ENCODE assay signal across 8 mouse cellular contexts in the genomic region with DNA sequence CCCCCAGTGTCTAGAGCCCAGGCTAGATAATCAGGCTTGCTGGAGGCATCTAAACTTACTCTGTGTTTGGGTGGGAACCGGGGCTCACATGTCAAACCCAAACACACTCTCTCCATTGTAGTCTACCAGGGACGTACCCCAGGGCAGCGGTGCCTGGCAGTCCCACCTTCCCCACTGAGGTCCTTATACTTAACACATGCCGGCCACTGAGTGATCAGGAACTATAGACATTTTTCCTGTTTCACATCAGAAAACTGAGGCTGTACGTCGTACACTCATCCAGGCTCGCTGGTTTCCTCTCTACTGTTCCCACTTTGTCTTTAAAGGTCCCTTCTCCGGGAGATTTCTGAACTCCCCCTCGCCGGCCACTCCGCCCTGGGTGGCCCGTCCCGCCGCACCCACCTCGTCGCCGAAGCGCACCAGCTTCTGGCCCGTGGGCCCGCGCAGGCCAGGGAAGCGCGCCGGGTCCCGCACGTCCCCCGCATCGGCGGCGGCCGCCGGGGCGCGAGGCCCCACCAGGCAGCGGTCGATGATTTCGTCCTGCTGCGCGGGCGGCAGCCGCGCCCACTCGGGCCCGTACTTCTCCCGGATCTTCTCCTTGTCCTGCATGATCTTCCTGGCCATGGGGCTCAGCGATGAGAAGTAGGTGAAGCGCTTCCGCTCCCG. TPM values are rescaled to one million over a fixed set of nuclear protein-coding genes. Genes with fewer than 3 reads are reported as not detected.
DNase-seq lines count a peak whose midpoint lies in the region; ATAC-seq and TF ChIP-seq lines count a peak whose summit lies in the region.

No protein-coding gene starts in this region.

- TF ChIP-seq CTCF in layer of hippocampus, adult 2 months (conservative IDR thresholded peaks at IDR 0.05) = no peak
- no peak for TF ChIP-seq CTCF in midbrain, postnatal 0 days (IDR thresholded peaks at IDR 0.05)

- peak overlapping the region; percentile 86 for H3K4me3 ChIP-seq in layer of hippocampus, adult 2 months
- H3K4me3 ChIP-seq in forebrain, embryonic 10.5 days = peak overlapping the region; percentile 92
- H3K4me3 ChIP-seq in intestine, embryonic 15.5 days (replicated peaks) = peak overlapping the region; percentile 82
- peak overlapping the region; percentile 93 for H3K4me3 ChIP-seq in midbrain, postnatal 0 days (ENCODE audit: low read depth, low read length)

- no peaks in the 10 kb centered on the region for H3K9me3 ChIP-seq in forebrain, embryonic 10.5 days
- no peaks in the 10 kb centered on the region for H3K9me3 ChIP-seq in intestine, embryonic 15.5 days
- H3K9me3 ChIP-seq in midbrain, postnatal 0 days (ENCODE audit: low read length) = no peaks in the 10 kb centered on the region

- peaks cover 7% of the 10 kb centered on the region; the same call in 1 of the 2 replicates for H3K36me3 ChIP-seq in forebrain, embryonic 10.5 days (replicated peaks)
- no peaks in the 10 kb centered on the region for H3K36me3 ChIP-seq in intestine, embryonic 15.5 days
- H3K36me3 ChIP-seq in midbrain, postnatal 0 days (ENCODE audit: insufficient read depth, low read length) = no peaks in the 10 kb centered on the region

- H3K4me1 ChIP-seq in forebrain, embryonic 10.5 days = peaks cover 55% of the 10 kb centered on the region
- H3K4me1 ChIP-seq in intestine, embryonic 15.5 days (replicated peaks) = peaks cover 39% of the 10 kb centered on the region
- H3K4me1 ChIP-seq in midbrain, postnatal 0 days (ENCODE audit: insufficient read depth, low read length) = peaks cover 21% of the 10 kb centered on the region; the same call in 1 of the 2 replicates

- WGBS in forebrain, embryonic 10.5 days = under 1% methylated on average over 49 of the region's 49 CpGs
- WGBS in intestine, embryonic 15.5 days = under 1% methylated on average over 49 of the region's 49 CpGs
- under 1% methylated on average over 47 of the region's 49 CpGs for WGBS in midbrain, postnatal 0 days

- H3K9ac ChIP-seq in intestine, embryonic 15.5 days = peak overlapping the region; percentile 89
- peak overlapping the region; percentile 85 for H3K9ac ChIP-seq in midbrain, postnatal 0 days (replicated peaks; ENCODE audit: low read length, poor library complexity, severe bottlenecking)

- peak; percentile 57 for ATAC-seq in intestine, embryonic 15.5 days
- peak; percentile 31 for ATAC-seq in midbrain, postnatal 0 days (ENCODE audit: low FRiP score)

- H3K27me3 ChIP-seq in forebrain, embryonic 10.5 days (ENCODE audit: poor library complexity, severe bottlenecking) = no peaks in the 10 kb centered on the region
- H3K27me3 ChIP-seq in intestine, embryonic 15.5 days (replicated peaks) = no peaks in the 10 kb centered on the region
- H3K27me3 ChIP-seq in midbrain, postnatal 0 days (ENCODE audit: insufficient read depth, low read length) = no peaks in the 10 kb centered on the region

- DNase-seq in layer of hippocampus, adult 2 months (ENCODE audit: low spot score in 2 of 2) = no peak
- no peak for DNase-seq in layer of hippocampus, adult 18-20 months (ENCODE audit: low spot score in 2 of 2)
- peak; percentile 32 for DNase-seq in R1 (ENCODE audit: low read depth, low spot score)
- DNase-seq in forebrain, embryonic 10.5 days (ENCODE audit: extremely low spot score, low spot score) = no peak
- no peak for DNase-seq in midbrain, postnatal 0 days (ENCODE audit: low spot score)
- no peak for DNase-seq in layer of hippocampus, adult 8-10 months (ENCODE audit: low spot score in 2 of 2)
- no peak for DNase-seq in right cerebral cortex, postnatal 14 days

- H3K4me2 ChIP-seq in intestine, embryonic 15.5 days (replicated peaks) = peak overlapping the region; percentile 74
- H3K4me2 ChIP-seq in midbrain, postnatal 0 days (ENCODE audit: low read depth, low read length, poor library complexity, severe bottlenecking) = peak overlapping the region; percentile 76

- H3K27ac ChIP-seq in layer of hippocampus, adult 2 months = peak overlapping the region; percentile 90
- H3K27ac ChIP-seq in forebrain, embryonic 10.5 days = peak overlapping the region; percentile 90
- peak overlapping the region; percentile 93 for H3K27ac ChIP-seq in intestine, embryonic 15.5 days
- H3K27ac ChIP-seq in midbrain, postnatal 0 days (ENCODE audit: low read depth, low read length) = peak overlapping the region; percentile 91

RNA-seq across cellular contexts. Expression of a gene that starts 0.6 kb away (rescaled TPM):
- total RNA-seq in layer of hippocampus, adult 2 months (2021) = 10 to 100 TPM; 76.5 to 77.4 TPM
- total RNA-seq in layer of hippocampus, adult 18-20 months (2021) = 10 to 100 TPM; 72.1 to 76.9 TPM
- polyA plus RNA-seq in forebrain, embryonic 10.5 days (2016; fragmentation: Nextera tagmentation; extraction: Ambion mirVana) = 17.9 and 18.2 TPM in 2 replicates
- polyA plus RNA-seq in intestine, embryonic 15.5 days (2015; fragmentation: Nextera tagmentation; extraction: Ambion mirVana) = 24.4 TPM in 2 replicates
- 87.6 and 88.0 TPM in 2 replicates for total RNA-seq in midbrain, postnatal 0 days (2014; rRNA removed)
- polyA plus RNA-seq in midbrain, postnatal 0 days (2015; fragmentation: Nextera tagmentation; extraction: Ambion mirVana) = 30.1 and 31.4 TPM in 2 replicates
- 10 to 100 TPM; 69.6 to 81.2 (median 75.2) TPM for total RNA-seq in layer of hippocampus, adult 8-10 months (2022)

RNA-seq across cellular contexts. Expression of a gene that starts 59.2 kb away (rescaled TPM):
- total RNA-seq in layer of hippocampus, adult 2 months (2021) = 10 to 100 TPM; 49.6 to 51.6 TPM
- 10 to 100 TPM; 41.3 to 41.6 TPM for total RNA-seq in layer of hippocampus, adult 18-20 months (2021)
- polyA plus RNA-seq in forebrain, embryonic 10.5 days (2016; fragmentation: Nextera tagmentation; extraction: Ambion mirVana) = 50.1 and 51.8 TPM in 2 replicates
- polyA plus RNA-seq in intestine, embryonic 15.5 days (2015; fragmentation: Nextera tagmentation; extraction: Ambion mirVana) = 42.7 and 42.8 TPM in 2 replicates
- total RNA-seq in midbrain, postnatal 0 days (2014; rRNA removed) = 64.8 and 76.5 TPM in 2 replicates
- 64.0 and 66.5 TPM in 2 replicates for polyA plus RNA-seq in midbrain, postnatal 0 days (2015; fragmentation: Nextera tagmentation; extraction: Ambion mirVana)
- 10 to 100 TPM; 42.9 to 55.7 (median 47.1) TPM for total RNA-seq in layer of hippocampus, adult 8-10 months (2022)

RNA-seq across cellular contexts. Expression of a gene that starts 59.4 kb away (rescaled TPM):
- 10 to 100 TPM; 10.7 to 13.4 TPM for total RNA-seq in layer of hippocampus, adult 2 months (2021)
- total RNA-seq in layer of hippocampus, adult 18-20 months (2021) = 10 to 100 TPM; 12.0 to 12.8 TPM
- 32.6 and 40.3 TPM in 2 replicates for polyA plus RNA-seq in forebrain, embryonic 10.5 days (2016; fragmentation: Nextera tagmentation; extraction: Ambion mirVana)
- polyA plus RNA-seq in intestine, embryonic 15.5 days (2015; fragmentation: Nextera tagmentation; extraction: Ambion mirVana) = 19.7 and 20.9 TPM in 2 replicates
- total RNA-seq in midbrain, postnatal 0 days (2014; rRNA removed) = 22.5 and 25.4 TPM in 2 replicates
- 35.2 and 35.7 TPM in 2 replicates for polyA plus RNA-seq in midbrain, postnatal 0 days (2015; fragmentation: Nextera tagmentation; extraction: Ambion mirVana)
- total RNA-seq in layer of hippocampus, adult 8-10 months (2022) = 10 to 100 TPM; 13.3 to 17.5 (median 15.2) TPM
